Mouse (Mus musculus) erythroblast, embryonic 14.5 days (primary cell): ENCODE measurements around the gene Entpd1. TPM values are rescaled to one million over a fixed set of nuclear protein-coding genes. Genes with fewer than 3 reads are reported as not detected.

ENCODE experiments used
- H3K27me3 ChIP-seq: 2 replicates; pipeline ENCODE4 v1.6.1; 2012; ENCODE audit warnings: inconsistent platforms; ENCODE audit not compliant: control insufficient read depth
- H3K36me3 ChIP-seq: 2 replicates; pipeline ENCODE4 v1.6.1; 2012; ENCODE audit warnings: mild to moderate bottlenecking, inconsistent platforms; ENCODE audit not compliant: control insufficient read depth
- H3K4me1 ChIP-seq: 2 replicates; pipeline ENCODE4 v1.6.1; 2012; ENCODE audit warnings: inconsistent platforms; ENCODE audit not compliant: control insufficient read depth
- H3K4me3 ChIP-seq: replicated peaks from 2 replicates; pipeline ENCODE3; 2012; ENCODE audit warnings: moderate library complexity, mild to moderate bottlenecking, inconsistent platforms
- H3K9me3 ChIP-seq: 2 replicates; pipeline ENCODE4 v1.6.1; 2012; ENCODE audit warnings: low read length, inconsistent platforms, mixed read lengths; ENCODE audit not compliant: control insufficient read depth
- GATA1 ChIP-seq: IDR thresholded peaks from 2 replicates; pipeline ENCODE4 v1.6.1; 2012; ENCODE audit warnings: low read length, inconsistent platforms, mixed read lengths
- TAL1 ChIP-seq: IDR thresholded peaks from 3 replicates; pipeline ENCODE4 v1.6.1; 2012; ENCODE audit warnings: low read length, inconsistent platforms, mixed read lengths
- polyA plus RNA-seq: library from polyadenylated mRNA; stranded (reverse); fragments of >175 nt; gene quantifications from 2 replicates; pipeline ENCODE4 v1.2.3, GENCODE M21; 2012

Gene Entpd1
- polyA plus RNA-seq: 0.05 TPM in 2 replicates

DNA sequence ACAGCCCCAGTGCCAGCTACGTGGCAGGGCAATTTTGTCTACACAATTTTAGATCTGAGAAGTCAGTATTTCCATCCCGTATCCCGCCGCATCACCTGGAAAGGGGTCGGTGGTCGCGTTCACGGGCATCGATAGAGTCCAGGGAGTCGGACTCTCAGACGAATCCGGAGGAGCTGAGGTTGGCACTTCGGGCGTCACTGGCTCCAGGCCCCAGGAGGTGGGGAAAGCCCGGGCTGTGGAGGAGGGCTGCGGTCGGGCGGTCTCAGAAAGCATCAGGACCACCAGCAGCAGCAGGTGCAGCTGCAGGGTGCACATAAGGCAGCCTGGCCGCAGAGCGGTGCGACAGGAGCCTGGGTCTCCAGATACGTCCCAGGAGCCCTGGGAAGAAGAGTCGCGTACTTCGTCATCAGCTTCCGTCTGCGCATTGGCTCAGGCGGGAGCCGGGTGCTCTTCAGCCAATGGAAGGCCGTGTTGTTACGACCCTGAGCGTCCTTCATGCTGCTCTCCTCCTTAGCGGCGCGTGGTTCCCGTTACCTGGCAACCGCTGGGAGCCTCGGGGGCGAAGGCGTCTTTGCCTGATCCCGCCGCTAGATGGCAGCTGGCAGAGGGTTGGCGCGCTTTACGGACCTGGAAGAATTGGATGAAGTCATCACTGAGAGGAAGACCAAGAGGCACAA, at the start of gene Entpd1, which contains the start of gene Tctn3:
TSS of gene Entpd1 (plus strand) at position 537 of the 677 bp plus-strand sequence.
TSS of gene Tctn3 (minus strand) at position 404 of the 677 bp plus-strand sequence.
- Histone ChIP-seq H3K36me3 (peaks cover 23% of the 10 kb centered on the region), H3K9me3 (no peaks in the 10 kb centered on the region), H3K4me3 (peak within 1 kb of the TSS; percentile 75), H3K27me3 (peaks cover 7% of the 10 kb centered on the region), H3K4me1 (peaks cover 20% of the 10 kb centered on the region)
- TF ChIP-seq TAL1: no peak
- no peak for TF ChIP-seq GATA1

DNA sequence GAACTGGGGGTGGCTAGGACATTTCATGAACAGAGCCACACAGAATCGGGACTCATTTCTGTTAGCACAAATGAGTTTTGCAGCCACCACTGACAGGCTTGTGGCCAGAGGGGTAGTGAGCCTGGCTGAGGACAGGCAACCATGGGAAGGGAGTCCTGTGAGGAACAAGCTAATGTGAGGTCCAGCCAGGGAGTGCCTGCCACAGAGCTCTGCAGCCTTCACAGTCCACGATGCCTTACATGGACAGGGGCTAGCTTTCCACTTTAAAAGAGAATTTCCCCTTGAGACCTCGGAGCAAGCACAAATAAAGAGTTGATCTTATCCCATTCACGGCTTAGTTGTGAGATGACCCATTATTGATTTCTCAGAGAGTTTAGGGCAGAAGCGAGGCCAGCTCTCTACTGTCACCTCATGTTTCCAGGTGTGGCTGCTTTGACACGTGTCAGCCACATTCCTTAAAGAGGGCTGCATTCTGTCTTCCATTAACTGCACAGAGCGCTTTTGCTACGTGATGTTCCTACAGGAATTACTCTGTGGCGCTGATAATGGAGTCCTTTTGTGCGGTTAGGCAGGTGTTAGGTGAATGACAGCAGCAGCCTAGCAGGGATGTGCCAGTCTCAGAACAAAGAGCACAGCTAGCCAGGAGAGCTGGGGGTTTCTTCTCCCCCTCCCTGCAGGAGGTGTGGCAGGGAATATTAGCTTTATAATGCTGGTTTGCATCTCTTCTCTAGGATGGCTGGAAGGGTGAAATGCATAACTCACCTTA, 48.1 kb upstream of the Entpd1 start:
- TF ChIP-seq GATA1: no peak
- no peak for TF ChIP-seq TAL1
- Histone ChIP-seq H3K27me3 (no peaks in the 10 kb centered on the region), H3K4me3 (no peak overlapping the region), H3K4me1 (no peaks in the 10 kb centered on the region), H3K36me3 (peaks cover 71% of the 10 kb centered on the region), H3K9me3 (no peaks in the 10 kb centered on the region)

DNA sequence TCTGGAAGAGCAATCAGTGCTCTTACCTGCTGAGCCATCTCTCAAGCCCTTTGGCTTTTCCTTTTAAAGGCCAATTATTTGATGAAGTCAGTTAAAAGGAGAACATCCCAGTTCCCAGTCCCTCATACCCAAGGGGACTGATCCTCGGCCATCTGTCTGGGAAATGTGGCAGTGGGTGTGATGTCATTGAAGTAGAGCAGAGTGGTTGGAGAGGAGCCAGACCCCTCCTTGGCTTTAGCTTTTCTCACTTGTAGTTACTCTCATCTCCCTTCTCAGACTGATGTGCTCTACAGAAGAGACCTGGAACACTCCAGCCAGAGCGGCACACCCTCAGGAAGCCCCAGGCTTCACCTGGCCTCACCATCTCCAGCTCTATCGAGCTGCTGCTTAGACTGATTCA, 44.5 kb upstream of the Entpd1 start:
- H3K4me1 ChIP-seq: no peaks in the 10 kb centered on the region
- TF ChIP-seq GATA1 (no peak), TAL1 (no peak)
- peaks cover 17% of the 10 kb centered on the region for H3K9me3 ChIP-seq
- peaks cover 95% of the 10 kb centered on the region for H3K36me3 ChIP-seq
- no peaks in the 10 kb centered on the region for H3K27me3 ChIP-seq
- no peak overlapping the region for H3K4me3 ChIP-seq

DNA sequence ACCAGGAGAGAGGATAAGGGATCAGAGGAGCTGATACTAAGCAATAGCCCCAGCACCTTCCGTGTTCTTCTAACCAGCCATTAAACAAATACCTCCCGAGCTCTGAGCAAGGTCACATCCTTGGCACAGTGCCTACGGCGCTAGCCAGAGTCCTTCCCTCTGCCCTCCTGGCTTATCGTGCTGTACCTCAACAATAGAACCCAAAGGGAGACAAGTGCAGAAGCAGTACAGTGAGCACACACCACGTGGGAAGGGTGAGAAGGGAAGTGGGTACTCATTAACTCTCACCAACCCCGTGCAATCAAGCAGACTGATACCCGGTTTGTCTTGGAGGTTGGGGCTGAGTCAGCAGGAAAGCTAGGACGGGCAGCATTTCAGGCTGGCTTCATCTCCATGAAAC, 41.4 kb upstream of the Entpd1 start:
- TF ChIP-seq GATA1: no peak

DNA sequence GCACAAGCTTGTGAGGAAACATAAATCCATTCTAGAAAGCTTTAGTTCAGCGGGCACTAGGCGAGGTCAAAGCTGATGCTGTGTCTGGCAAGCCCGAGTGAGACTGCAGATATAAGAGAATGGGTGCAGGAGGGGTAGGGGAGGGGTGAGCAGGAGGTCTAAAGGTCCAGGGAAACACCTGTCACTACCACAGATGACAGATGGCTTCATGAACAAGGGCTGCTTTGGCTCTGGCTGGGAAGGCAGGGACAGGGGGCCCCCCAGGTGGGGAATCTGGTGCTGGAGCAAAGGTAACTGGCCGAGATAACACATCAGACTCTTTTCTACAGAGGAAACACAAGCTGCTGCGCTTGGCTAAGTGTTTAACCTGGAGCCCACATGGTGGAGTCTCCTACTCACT, 36.7 kb upstream of the Entpd1 start:
- H3K4me1 ChIP-seq: peaks cover 2% of the 10 kb centered on the region; the same call in 1 of the 2 replicates
- H3K4me3 ChIP-seq: no peak overlapping the region
- H3K27me3 ChIP-seq: no peaks in the 10 kb centered on the region
- H3K9me3 ChIP-seq: peaks cover 5% of the 10 kb centered on the region
- TF ChIP-seq TAL1 (no peak), GATA1 (no peak)
- peaks cover 98% of the 10 kb centered on the region for H3K36me3 ChIP-seq

More for the DNA sequence above, 41.4 kb upstream of the Entpd1 start:
- H3K27me3 ChIP-seq: no peaks in the 10 kb centered on the region
- H3K4me3 ChIP-seq: no peak overlapping the region
- H3K9me3 ChIP-seq: peaks cover 17% of the 10 kb centered on the region
- peaks cover 98% of the 10 kb centered on the region for H3K36me3 ChIP-seq
- H3K4me1 ChIP-seq: no peaks in the 10 kb centered on the region

DNA sequence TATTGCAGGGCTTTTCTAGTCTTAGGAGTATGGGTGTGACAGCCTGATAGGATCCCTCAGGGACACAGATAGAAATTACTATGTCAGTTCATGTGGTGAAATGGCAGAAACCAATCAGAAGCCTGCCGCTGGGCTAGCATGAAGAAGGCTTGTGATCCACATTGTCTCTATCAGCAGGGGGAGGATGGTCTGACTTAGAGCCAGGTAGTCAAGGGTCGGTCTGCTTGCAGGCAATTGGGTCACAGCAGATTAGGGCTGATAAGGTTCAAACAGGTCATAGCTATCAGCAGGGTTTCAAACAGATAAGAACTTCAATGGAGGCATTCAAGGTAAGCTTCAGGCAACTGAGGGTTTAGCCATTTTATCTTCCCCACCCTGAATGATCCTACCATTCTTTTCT, 31.3 kb upstream of the Entpd1 start:
- no peak for TF ChIP-seq GATA1
- no peaks in the 10 kb centered on the region for H3K9me3 ChIP-seq
- no peaks in the 10 kb centered on the region for H3K27me3 ChIP-seq
- H3K4me1 ChIP-seq: peaks cover 7% of the 10 kb centered on the region
- H3K36me3 ChIP-seq: peaks cover 93% of the 10 kb centered on the region
- no peak overlapping the region for H3K4me3 ChIP-seq

DNA sequence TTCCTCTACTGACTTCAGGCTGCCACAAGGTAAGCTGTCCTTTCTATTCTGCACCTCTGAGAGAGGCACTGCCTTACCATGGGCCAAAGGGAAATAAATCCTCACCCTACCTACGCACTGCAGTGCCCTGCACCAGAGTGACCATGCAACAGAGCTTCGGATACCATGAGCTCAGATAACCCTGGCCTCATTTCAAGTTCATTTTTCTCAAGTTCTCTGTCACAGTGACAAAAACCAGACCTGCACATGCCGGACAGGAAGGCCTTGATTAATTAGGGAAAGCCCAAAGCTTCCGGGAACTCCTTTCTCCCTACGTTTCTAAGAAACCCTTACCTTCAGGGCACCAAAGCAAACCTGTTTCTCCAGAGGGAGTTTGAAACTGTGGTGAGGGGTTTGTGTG, 30.5 kb upstream of the Entpd1 start:
- H3K9me3 ChIP-seq: no peaks in the 10 kb centered on the region
- no peak for TF ChIP-seq TAL1
- TF ChIP-seq GATA1: no peak
- peaks cover 90% of the 10 kb centered on the region for H3K36me3 ChIP-seq

DNA sequence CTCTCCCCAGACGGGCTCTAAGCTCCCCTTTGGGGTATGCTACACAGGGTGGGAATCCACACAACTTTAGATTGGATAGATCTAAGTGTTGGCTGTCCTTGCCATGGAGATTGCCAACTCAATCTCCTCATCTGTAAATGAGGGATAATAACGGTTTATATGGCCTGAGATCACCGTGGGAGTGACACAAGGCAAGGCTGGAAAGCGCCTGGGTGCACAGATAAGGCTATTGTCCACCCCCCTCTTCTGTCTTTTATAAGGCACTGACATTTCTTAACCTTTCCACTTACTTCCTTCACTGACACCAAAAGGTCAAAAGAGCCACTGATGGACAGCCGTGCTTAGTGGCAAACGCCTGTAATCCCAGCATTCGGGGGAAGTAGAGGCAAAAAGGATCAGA, 25.3 kb upstream of the Entpd1 start:
- H3K4me3 ChIP-seq: peak overlapping the region; percentile 90
- H3K27me3 ChIP-seq: no peaks in the 10 kb centered on the region
- H3K36me3 ChIP-seq: peaks cover 39% of the 10 kb centered on the region
- TF ChIP-seq GATA1 (no peak; the same call in 1 of the 2 replicates), TAL1 (peak; percentile 28; the same call in 1 of the 3 replicates)
- H3K9me3 ChIP-seq: no peaks in the 10 kb centered on the region
- H3K4me1 ChIP-seq: peaks cover 48% of the 10 kb centered on the region

More for the DNA sequence above, 30.5 kb upstream of the Entpd1 start:
- Histone ChIP-seq H3K4me3 (no peak overlapping the region), H3K27me3 (no peaks in the 10 kb centered on the region), H3K4me1 (peaks cover 14% of the 10 kb centered on the region)

DNA sequence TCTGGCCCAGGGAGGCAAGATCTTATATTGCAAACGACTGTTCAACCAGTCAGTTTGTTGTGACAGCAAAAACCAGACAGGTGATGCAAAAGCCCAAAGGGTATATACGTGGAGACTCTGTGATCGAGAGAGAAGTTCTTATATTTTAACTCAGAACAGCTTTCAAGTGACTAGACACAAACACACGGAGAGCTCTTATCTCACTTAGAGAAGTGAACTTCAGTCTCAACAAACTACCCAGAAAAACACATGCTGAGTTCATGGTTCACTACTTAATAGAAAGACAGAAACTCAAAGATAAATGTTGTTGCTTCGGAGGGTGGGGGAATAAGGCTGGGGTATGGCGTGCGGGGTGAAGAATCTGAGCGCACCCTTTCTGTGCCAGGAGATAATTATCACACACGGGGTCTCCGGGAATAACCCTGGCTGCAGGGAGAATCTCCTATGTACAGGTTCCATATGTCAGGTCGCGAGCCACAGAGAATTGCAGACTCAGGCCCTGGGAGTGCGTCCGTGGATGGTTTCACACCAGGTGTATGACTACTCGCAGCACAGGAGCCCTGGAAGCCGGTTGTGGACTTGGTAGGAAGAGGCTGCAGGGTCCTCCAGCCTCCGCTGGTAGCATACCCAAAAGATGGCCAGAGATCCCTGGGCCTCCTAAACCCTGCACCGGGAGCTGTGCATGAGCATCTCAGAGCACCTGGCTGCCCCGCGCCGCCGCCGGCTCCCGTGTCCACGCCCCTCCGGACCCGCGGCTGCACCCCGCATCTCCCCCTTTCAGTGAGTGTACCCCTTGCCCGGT, 24.5 kb upstream of the Entpd1 start:
- no peaks in the 10 kb centered on the region for H3K27me3 ChIP-seq
- peaks cover 31% of the 10 kb centered on the region for H3K36me3 ChIP-seq
- no peaks in the 10 kb centered on the region for H3K9me3 ChIP-seq
- TF ChIP-seq TAL1 (no peak), GATA1 (no peak)
- H3K4me3 ChIP-seq: peak overlapping the region; percentile 90
- peaks cover 48% of the 10 kb centered on the region for H3K4me1 ChIP-seq
